Mouse (Mus musculus) WW6 (cell line): ENCODE results near the gene Cdadc1.

Experiments used
- DNase-seq: peaks from one replicate; pipeline ENCODE4 v3.0.0-alpha.2; 2013; ENCODE audit warnings: low read depth, low spot score

Gene Cdadc1

GRCm38 (mm10) chr14:59612920-59613625 lies 15.3 kb upstream of the Cdadc1 start:
- DNase-seq: no peak

- DNase-seq: no peak
Measured at GRCm38 (mm10) chr14:59607021-59607420, 9.3 kb upstream of the Cdadc1 start.

GRCm38 (mm10) chr14:59605671-59606353 lies 8.1 kb upstream of the Cdadc1 start:
- no peak for DNase-seq

- DNase-seq: no peak
Measured at GRCm38 (mm10) chr14:59604002-59604645, 6.4 kb upstream of the Cdadc1 start.

- no peak for DNase-seq
Measured at GRCm38 (mm10) chr14:59598260-59598627, 485 bp upstream of the Cdadc1 start.

GRCm38 (mm10) chr14:59594988-59595387 lies 2.8 kb downstream of the Cdadc1 start:
- no peak for DNase-seq

- no peak for DNase-seq
Measured at GRCm38 (mm10) chr14:59592593-59592992, 5.2 kb downstream of the Cdadc1 start.

- no peak for DNase-seq
Measured at GRCm38 (mm10) chr14:59591901-59592300, 5.9 kb downstream of the Cdadc1 start.

GRCm38 (mm10) chr14:59590614-59591013 lies 7.1 kb downstream of the Cdadc1 start:
- DNase-seq: no peak

- no peak for DNase-seq
Measured at GRCm38 (mm10) chr14:59576385-59576784, 21.4 kb downstream of the Cdadc1 start.

- no peak for DNase-seq
Measured at GRCm38 (mm10) chr14:59566756-59567155, 31.0 kb downstream of the Cdadc1 start.

GRCm38 (mm10) chr14:59557886-59558285 lies 39.9 kb downstream of the Cdadc1 start:
- no peak for DNase-seq

- no peak for DNase-seq
Measured at GRCm38 (mm10) chr14:59557071-59557470, 40.7 kb downstream of the Cdadc1 start.

GRCm38 (mm10) chr14:59555928-59556531 lies 41.7 kb downstream of the Cdadc1 start:
- peak; percentile 33 for DNase-seq

GRCm38 (mm10) chr14:59555018-59555417 lies 42.7 kb downstream of the Cdadc1 start:
- no peak for DNase-seq

GRCm38 (mm10) chr14:59554025-59554424 lies 43.7 kb downstream of the Cdadc1 start:
- no peak for DNase-seq

- DNase-seq: no peak
Measured at GRCm38 (mm10) chr14:59551956-59552355, 45.8 kb downstream of the Cdadc1 start.

- DNase-seq: no peak
Measured at GRCm38 (mm10) chr14:59550841-59551240, 46.9 kb downstream of the Cdadc1 start.

GRCm38 (mm10) chr14:59549106-59549505 lies 48.7 kb downstream of the Cdadc1 start:
- DNase-seq: no peak

GRCm38 (mm10) chr14:59548532-59548931 lies 49.2 kb downstream of the Cdadc1 start:
- DNase-seq: no peak

GRCm38 (mm10) chr14:59547530-59547929 lies 50.2 kb downstream of the Cdadc1 start:
- DNase-seq: no peak

GRCm38 (mm10) chr14:59546162-59546880 lies 51.4 kb downstream of the Cdadc1 start:
- no peak for DNase-seq
